Mouse (Mus musculus) limb, embryonic 11.5 days (tissue): ENCODE data around the gene Map7d1. TPM values are rescaled to one million over a fixed set of nuclear protein-coding genes. Genes with fewer than 3 reads are reported as not detected.

Source experiments
- ATAC-seq: fragments of 200-750 bp; cut with Nextera tagmentation; 2 replicates; pipeline ENCODE4 v1.8.0; 2017; ENCODE audit warnings: low read depth; ENCODE audit not compliant: insufficient number of reproducible peaks, low FRiP score, low TSS enrichment
- DNase-seq: peaks from one replicate; pipeline ENCODE4 v3.0.0-alpha.2; 2015; ENCODE audit warnings: low spot score
- H3K27ac ChIP-seq: fragments of 300-500 bp; sonication (generic); replicated peaks from 2 replicates; pipeline ENCODE4 v1.5.1; 2014; ENCODE audit warnings: low read depth, mild to moderate bottlenecking, low read length
- H3K27me3 ChIP-seq: fragments of 300-500 bp; sonication (generic); 2 replicates; pipeline ENCODE4 v1.6.1; 2014; ENCODE audit warnings: mild to moderate bottlenecking, low read length, mixed read lengths; ENCODE audit not compliant: control insufficient read depth, insufficient read depth
- H3K36me3 ChIP-seq: fragments of 300-500 bp; sonication (generic); 2 replicates; pipeline ENCODE4 v1.6.1; 2014; ENCODE audit warnings: mild to moderate bottlenecking, low read length, moderate library complexity, mixed read lengths; ENCODE audit not compliant: control insufficient read depth, insufficient read depth
- H3K4me1 ChIP-seq: fragments of 300-500 bp; sonication (generic); 2 replicates; pipeline ENCODE4 v1.6.1; 2014; ENCODE audit warnings: low read length, mixed read lengths; ENCODE audit not compliant: control insufficient read depth, insufficient read depth
- H3K4me2 ChIP-seq: fragments of 300-500 bp; sonication (generic); 2 replicates; pipeline ENCODE4 v1.6.1; 2014; ENCODE audit warnings: low read depth, mild to moderate bottlenecking, moderate library complexity; ENCODE audit not compliant: severe bottlenecking
- H3K4me3 ChIP-seq: fragments of 300-500 bp; sonication (generic); 2 replicates; pipeline ENCODE4 v1.5.1; 2014; ENCODE audit warnings: low read depth, low read length
- H3K9ac ChIP-seq: fragments of 300-500 bp; sonication (generic); 2 replicates; pipeline ENCODE4 v1.6.1; 2014; ENCODE audit warnings: mild to moderate bottlenecking, low read length
- H3K9me3 ChIP-seq: fragments of 300-500 bp; sonication (generic); 2 replicates; pipeline ENCODE4 v1.6.1; 2016; ENCODE audit warnings: low read length; ENCODE audit not compliant: control insufficient read depth
- WGBS: fragments of 180-500 bp; shearing (Covaris S2); extraction: QIAGEN DNeasy Blood & Tissue Kit; methylation state at CpG from one replicate; pipeline ENCODE4 v1.1.7; 2014; 5-methylcytosine and 5-hydroxymethylcytosine counted together
- polyA plus RNA-seq: library from polyadenylated mRNA; unstranded; fragments of >200 nt; fragmentation: Nextera tagmentation; extraction: Ambion mirVana; gene quantifications from 2 replicates; pipeline ENCODE4 v1.2.1, GENCODE M21; 2014

Map7d1 gene
- polyA plus RNA-seq, 1 experiment from 2014 or later = 54.6 TPM

- no peaks in the 10 kb centered on the region for H3K27me3 ChIP-seq
- no peaks in the 10 kb centered on the region for H3K9me3 ChIP-seq
- peak overlapping the region; percentile 80 for H3K27ac ChIP-seq
- WGBS = 71% methylated on average over 6 of the region's 6 CpGs
- H3K36me3 ChIP-seq = no peaks in the 10 kb centered on the region
- H3K4me3 ChIP-seq = peak overlapping the region; percentile 5; the same call in 1 of the 2 replicates
- 0 out of 2 replicates have a peak overlapping the region, but pooled peaks have one; percentile 17 for H3K9ac ChIP-seq
- peak overlapping the region; percentile 41; the same call in 1 of the 2 replicates for H3K4me2 ChIP-seq
- peaks cover 41% of the 10 kb centered on the region for H3K4me1 ChIP-seq
- no peak for DNase-seq
- no peak for ATAC-seq
Observed at GRCm38 (mm10) chr4:126261266-126261665, 5.1 kb upstream of the Map7d1 start.

GRCm38 (mm10) chr4:126260520-126261201, 4.5 kb upstream of the Map7d1 start:
- peak; percentile 65 for DNase-seq
- Histone ChIP-seq H3K4me2 (peak overlapping the region; percentile 41), H3K36me3 (no peaks in the 10 kb centered on the region), H3K27ac (peak overlapping the region; percentile 80), H3K4me3 (peak overlapping the region; percentile 5; the same call in 1 of the 2 replicates), H3K9ac (no peak overlapping the region), H3K4me1 (peaks cover 41% of the 10 kb centered on the region), H3K27me3 (no peaks in the 10 kb centered on the region), H3K9me3 (no peaks in the 10 kb centered on the region)
- no peak for ATAC-seq
- WGBS = 4% methylated on average over 10 of the region's 10 CpGs

- peak; percentile 87 for DNase-seq
- Histone ChIP-seq H3K9me3 (no peaks in the 10 kb centered on the region), H3K27me3 (no peaks in the 10 kb centered on the region), H3K4me1 (peaks cover 43% of the 10 kb centered on the region), H3K9ac (peak overlapping the region; percentile 12; the same call in 1 of the 2 replicates), H3K4me3 (no peak overlapping the region), H3K4me2 (peak overlapping the region; percentile 41), H3K27ac (peak overlapping the region; percentile 80), H3K36me3 (no peaks in the 10 kb centered on the region)
- peak; percentile 31; the same call in 1 of the 2 replicates for ATAC-seq
- under 1% methylated on average over 15 of the region's 15 CpGs for WGBS
Observed at GRCm38 (mm10) chr4:126259523-126260160, 3.5 kb upstream of the Map7d1 start.

- Histone ChIP-seq H3K4me2 (peak overlapping the region; percentile 41; the same call in 1 of the 2 replicates), H3K27ac (peak overlapping the region; percentile 80), H3K9me3 (no peaks in the 10 kb centered on the region), H3K36me3 (no peaks in the 10 kb centered on the region), H3K4me3 (no peak overlapping the region), H3K27me3 (no peaks in the 10 kb centered on the region), H3K9ac (0 out of 2 replicates have a peak overlapping the region, but pooled peaks have one; percentile 17), H3K4me1 (peaks cover 48% of the 10 kb centered on the region)
- DNase-seq (peak; percentile 31), ATAC-seq (no peak)
- WGBS = 28% methylated on average over 3 of the region's 3 CpGs
Observed at GRCm38 (mm10) chr4:126259063-126259462, 2.9 kb upstream of the Map7d1 start.

- H3K27me3 ChIP-seq = no peaks in the 10 kb centered on the region
- 3% methylated on average over 26 of the region's 26 CpGs for WGBS
- no peaks in the 10 kb centered on the region for H3K9me3 ChIP-seq
- peak overlapping the region; percentile 88 for H3K27ac ChIP-seq
- peaks cover 62% of the 10 kb centered on the region for H3K4me1 ChIP-seq
- no peaks in the 10 kb centered on the region for H3K36me3 ChIP-seq
- peak overlapping the region; percentile 71 for H3K4me2 ChIP-seq
- ATAC-seq (no peak), DNase-seq (peak; percentile 52)
- H3K4me3 ChIP-seq = peak overlapping the region; percentile 99
- H3K9ac ChIP-seq = peak overlapping the region; percentile 96
Observed at GRCm38 (mm10) chr4:126256967-126257881, 1.1 kb upstream of the Map7d1 start.

- ATAC-seq (no peak; the same call in 1 of the 2 replicates), DNase-seq (peak; percentile 71)
- H3K4me1 ChIP-seq = peaks cover 49% of the 10 kb centered on the region
- H3K9me3 ChIP-seq = no peaks in the 10 kb centered on the region
- no peaks in the 10 kb centered on the region for H3K36me3 ChIP-seq
- H3K27me3 ChIP-seq = no peaks in the 10 kb centered on the region
- peak overlapping the region; percentile 71 for H3K4me2 ChIP-seq
- peak overlapping the region; percentile 99 for H3K4me3 ChIP-seq
- peak overlapping the region; percentile 96 for H3K9ac ChIP-seq
- 0% methylated on average over 50 of the region's 50 CpGs for WGBS
- H3K27ac ChIP-seq = peak overlapping the region; percentile 88
Observed at GRCm38 (mm10) chr4:126255113-126256001, 786 bp downstream of the Map7d1 start.

GRCm38 (mm10) chr4:126254315-126255112, 1.6 kb downstream of the Map7d1 start:
- H3K27me3 ChIP-seq = no peaks in the 10 kb centered on the region
- ATAC-seq = no peak
- H3K36me3 ChIP-seq = no peaks in the 10 kb centered on the region
- WGBS = 13% methylated on average over 9 of the region's 9 CpGs
- peak overlapping the region; percentile 71 for H3K4me2 ChIP-seq
- DNase-seq = no peak
- no peak overlapping the region for H3K27ac ChIP-seq
- H3K4me3 ChIP-seq = peak overlapping the region; percentile 99
- H3K4me1 ChIP-seq = peaks cover 42% of the 10 kb centered on the region
- H3K9ac ChIP-seq = peak overlapping the region; percentile 96
- H3K9me3 ChIP-seq = no peaks in the 10 kb centered on the region
